Mouse (Mus musculus) spleen, adult 2 months (tissue): ENCODE measurements around the gene Pklr. TPM values are rescaled to one million over a fixed set of nuclear protein-coding genes. Genes with fewer than 3 reads are reported as not detected.
A peak's percentile ranks its signal among the peaks of the same experiment; 100 is the strongest.

Source experiments
- DNase-seq, 2 experiments: peaks; one replicate each; pipeline versions ENCODE4 v3.0.0 to v3.0.0-alpha.2; 2012 to 2021; ENCODE audit warnings: low spot score in 2 of 2, low read depth in 1 of 2
- H3K27ac ChIP-seq: fragments of 200-500 bp; 2 replicates; pipeline ENCODE4 v1.5.1; 2012; ENCODE audit warnings: low read length, inconsistent platforms; ENCODE audit not compliant: insufficient read depth
- H3K27me3 ChIP-seq: fragments of 200-500 bp; 2 replicates; pipeline ENCODE4 v1.6.1; 2012; ENCODE audit warnings: mild to moderate bottlenecking, moderate library complexity, low read length, inconsistent platforms; ENCODE audit not compliant: control insufficient read depth, insufficient read depth
- H3K36me3 ChIP-seq: fragments of 200-500 bp; 2 replicates; pipeline ENCODE4 v1.6.1; 2012; ENCODE audit warnings: mild to moderate bottlenecking, low read length, inconsistent platforms; ENCODE audit not compliant: control insufficient read depth, insufficient read depth
- H3K4me1 ChIP-seq: fragments of 200-500 bp; 2 replicates; pipeline ENCODE4 v1.6.1; 2011; ENCODE audit warnings: inconsistent platforms; ENCODE audit not compliant: control insufficient read depth, insufficient read depth, insufficient read length
- H3K4me3 ChIP-seq: fragments of 200-500 bp; 2 replicates; pipeline ENCODE4 v1.5.1; 2011; ENCODE audit warnings: mild to moderate bottlenecking, inconsistent platforms; ENCODE audit not compliant: insufficient read depth, insufficient read length; ENCODE audit errors: extremely low read depth
- CTCF ChIP-seq: fragments of 200-500 bp; IDR thresholded peaks from 2 replicates; pipeline ENCODE4 v1.5.1; 2011; ENCODE audit warnings: mild to moderate bottlenecking, inconsistent platforms; ENCODE audit not compliant: insufficient read depth, insufficient read length, insufficient replicate concordance; ENCODE audit errors: extremely low read depth
- POLR2A ChIP-seq: fragments of 200-500 bp; IDR thresholded peaks from 2 replicates; pipeline ENCODE4 v1.6.1; 2011; ENCODE audit warnings: low read depth, low read length, inconsistent platforms
- WGBS: fragments of 180-500 bp; shearing (Covaris S2); methylation state at CpG from one replicate; pipeline ENCODE4 v1.1.7; 2018; 5-methylcytosine and 5-hydroxymethylcytosine counted together
- polyA plus RNA-seq: library from polyadenylated mRNA; depleted of rRNA; stranded (reverse); fragments of >200 nt; gene quantifications from 2 replicates; pipeline ENCODE4 v1.2.3, GENCODE M21; 2012

Pklr gene
- polyA plus RNA-seq, 1 experiment: 10.2 TPM

DNA sequence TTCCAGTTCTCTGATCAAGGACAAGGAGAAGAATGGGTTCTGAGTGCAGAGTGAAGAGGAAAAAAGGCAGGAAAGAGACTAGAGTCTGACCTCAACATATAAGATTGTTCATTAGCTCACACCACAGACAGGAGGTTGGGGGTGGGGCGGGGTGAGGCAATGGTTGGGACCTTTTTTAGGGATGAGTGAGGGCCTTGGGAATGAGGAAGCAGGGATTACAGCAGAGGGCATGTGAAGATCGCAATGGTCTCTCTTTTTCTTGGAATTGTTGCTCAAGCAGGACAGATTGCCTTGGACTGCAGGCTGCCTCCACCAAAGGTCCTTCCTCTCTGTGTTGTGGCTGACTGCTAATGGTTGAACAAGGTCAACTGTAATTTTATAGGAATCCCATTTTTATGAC lies 12.6 kb upstream of the Pklr start:
- Histone ChIP-seq H3K27ac (no peak overlapping the region), H3K27me3 (no peaks in the 10 kb centered on the region), H3K4me1 (no peaks in the 10 kb centered on the region), H3K4me3 (no peak overlapping the region), H3K36me3 (no peaks in the 10 kb centered on the region)
- no peak for TF ChIP-seq POLR2A
- TF ChIP-seq CTCF: no peak
- no peak for DNase-seq
- 74% methylated on average over 2 of the region's 2 CpGs for WGBS

DNA sequence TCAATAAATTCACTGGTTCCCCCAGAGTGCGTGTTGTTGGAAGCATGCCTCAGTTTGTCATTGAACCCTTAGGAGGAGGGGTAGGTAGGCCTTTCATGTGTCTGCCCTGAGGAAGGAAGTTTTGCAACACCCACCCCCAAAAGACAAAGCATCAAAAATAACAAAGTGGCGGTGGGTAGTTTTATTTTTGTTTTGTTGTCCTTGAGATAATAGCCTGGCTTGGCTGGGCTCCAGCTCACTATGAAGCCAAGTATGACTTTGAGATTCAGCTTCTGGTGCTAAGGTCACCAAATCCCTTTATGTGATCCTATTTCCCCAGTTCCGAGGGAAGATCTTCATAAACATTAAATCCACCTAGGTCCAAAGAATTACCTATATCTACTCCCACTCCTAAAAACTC lies 11.7 kb upstream of the Pklr start:
- DNase-seq: no peak
- Histone ChIP-seq H3K4me1 (no peaks in the 10 kb centered on the region), H3K27me3 (no peaks in the 10 kb centered on the region), H3K27ac (no peak overlapping the region), H3K4me3 (no peak overlapping the region), H3K36me3 (no peaks in the 10 kb centered on the region)
- 70% methylated on average over 3 of the region's 3 CpGs for WGBS
- TF ChIP-seq POLR2A: no peak
- no peak for TF ChIP-seq CTCF

DNA sequence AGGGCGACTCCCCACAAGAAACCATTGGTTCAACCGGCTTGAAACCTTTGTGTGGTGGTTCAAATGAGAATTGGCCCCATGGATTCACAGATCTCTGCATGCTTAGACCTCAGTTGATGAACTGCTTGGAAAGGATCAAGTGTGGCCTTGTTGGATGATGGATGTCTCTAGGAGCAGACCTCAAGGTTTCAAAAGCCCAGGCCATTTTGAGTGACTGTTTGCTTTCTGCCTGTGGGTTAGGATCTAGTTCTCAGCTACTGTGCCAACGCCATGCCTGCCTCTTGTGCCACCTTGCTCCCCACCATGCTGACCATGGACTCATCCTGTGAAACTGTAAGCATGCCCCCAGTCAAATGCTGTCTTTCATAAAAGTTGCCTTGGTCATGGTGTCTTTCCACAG lies 10.0 kb upstream of the Pklr start:
- Histone ChIP-seq H3K36me3 (no peaks in the 10 kb centered on the region), H3K27ac (no peak overlapping the region), H3K4me1 (no peaks in the 10 kb centered on the region), H3K27me3 (no peaks in the 10 kb centered on the region), H3K4me3 (no peak overlapping the region)
- 93% methylated on average over 3 of the region's 3 CpGs for WGBS
- no peak for TF ChIP-seq CTCF
- TF ChIP-seq POLR2A: no peak
- no peak for DNase-seq

DNA sequence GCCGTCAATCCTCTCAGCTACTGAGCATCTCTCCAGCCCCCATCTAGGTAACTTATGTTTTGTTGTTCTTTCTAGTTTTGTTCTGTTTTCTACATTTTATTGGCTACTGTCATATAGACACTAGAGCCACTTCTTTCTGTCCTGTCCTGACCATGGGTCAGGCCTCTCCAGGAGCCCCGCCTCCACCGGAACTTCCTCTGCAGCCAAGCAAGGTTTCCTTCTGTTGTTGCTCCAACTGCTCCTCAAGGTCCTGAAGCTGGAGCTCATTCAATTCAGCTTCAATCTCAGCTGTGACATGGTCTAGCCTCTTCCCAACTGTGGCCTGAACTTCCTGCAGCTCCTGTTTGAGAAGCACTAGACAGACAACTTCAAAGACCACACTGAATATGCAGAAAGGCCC lies 6.0 kb upstream of the Pklr start:
- DNase-seq: no peak
- no peak overlapping the region for H3K27ac ChIP-seq
- no peaks in the 10 kb centered on the region for H3K27me3 ChIP-seq
- H3K4me3 ChIP-seq: no peak overlapping the region
- 92% methylated on average over 3 of the region's 3 CpGs for WGBS
- TF ChIP-seq CTCF (no peak), POLR2A (no peak)
- no peaks in the 10 kb centered on the region for H3K4me1 ChIP-seq
- H3K36me3 ChIP-seq: no peaks in the 10 kb centered on the region

DNA sequence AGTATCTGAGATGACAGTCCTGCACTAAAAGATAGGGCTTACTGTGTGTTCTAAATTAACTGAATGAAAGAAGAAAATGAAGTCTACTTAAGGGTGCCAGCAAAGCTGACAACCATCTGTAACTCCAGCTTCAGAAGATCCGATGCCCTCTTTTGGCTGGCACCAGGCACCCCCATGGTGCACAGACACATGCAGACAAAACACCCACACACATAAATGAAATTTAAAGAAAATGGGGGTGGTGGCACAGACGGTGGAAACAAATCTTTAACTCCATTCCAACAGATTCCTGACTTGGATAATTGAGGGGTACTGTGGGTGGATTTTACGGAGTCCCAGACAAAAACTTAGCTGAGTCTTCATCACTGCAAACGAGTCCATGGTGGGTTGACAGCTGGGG lies 4.1 kb upstream of the Pklr start:
- TF ChIP-seq CTCF (no peak), POLR2A (no peak)
- H3K27me3 ChIP-seq: no peaks in the 10 kb centered on the region
- 57% methylated on average over 4 of the region's 4 CpGs for WGBS
- no peak overlapping the region for H3K27ac ChIP-seq
- no peaks in the 10 kb centered on the region for H3K36me3 ChIP-seq
- no peak overlapping the region for H3K4me3 ChIP-seq
- no peaks in the 10 kb centered on the region for H3K4me1 ChIP-seq
- no peak for DNase-seq

DNA sequence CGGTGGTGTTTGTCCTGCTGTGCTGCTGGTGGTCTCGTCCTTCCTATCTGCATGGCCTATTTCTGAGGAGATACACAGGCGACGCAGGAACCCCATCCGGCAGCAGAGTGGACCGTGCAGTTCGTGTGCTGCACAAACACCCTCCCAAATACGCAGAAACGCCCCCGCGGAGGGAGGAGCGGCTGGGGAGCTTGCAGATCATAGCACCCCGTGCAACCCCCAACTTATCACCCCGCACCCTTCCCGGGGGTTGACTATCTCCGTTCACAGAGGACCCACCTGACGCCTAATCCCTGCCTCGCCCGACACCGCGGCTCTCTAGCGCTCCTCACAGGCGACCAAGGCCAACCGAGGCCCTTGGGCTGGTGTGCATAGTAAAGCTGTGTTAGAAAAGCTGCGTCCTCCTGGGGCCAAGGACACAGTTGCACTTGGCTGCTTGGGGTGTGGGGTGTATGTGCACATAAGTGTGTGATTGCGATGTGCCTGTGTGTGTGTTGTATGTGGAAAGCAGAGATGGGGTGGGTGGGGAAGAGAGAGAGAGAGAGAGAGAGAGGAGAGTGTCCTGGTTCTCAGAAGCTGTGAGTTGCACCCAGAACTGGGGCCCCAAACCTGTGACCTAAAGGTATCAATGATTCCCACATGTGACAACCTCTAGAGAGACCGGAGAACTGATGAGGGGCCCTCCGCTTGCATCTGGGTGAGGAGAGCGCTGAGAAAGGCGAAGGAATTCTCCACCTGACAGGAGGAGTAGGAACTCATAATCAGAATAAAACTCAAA lies 3.5 kb upstream of the Pklr start:
- no peak for DNase-seq
- TF ChIP-seq POLR2A: no peak
- peak; percentile 10; the same call in 1 of the 2 replicates for TF ChIP-seq CTCF
- Histone ChIP-seq H3K4me3 (no peak overlapping the region), H3K27ac (no peak overlapping the region), H3K4me1 (no peaks in the 10 kb centered on the region), H3K27me3 (no peaks in the 10 kb centered on the region), H3K36me3 (no peaks in the 10 kb centered on the region)
- WGBS: 20% methylated on average over 30 of the region's 30 CpGs

DNA sequence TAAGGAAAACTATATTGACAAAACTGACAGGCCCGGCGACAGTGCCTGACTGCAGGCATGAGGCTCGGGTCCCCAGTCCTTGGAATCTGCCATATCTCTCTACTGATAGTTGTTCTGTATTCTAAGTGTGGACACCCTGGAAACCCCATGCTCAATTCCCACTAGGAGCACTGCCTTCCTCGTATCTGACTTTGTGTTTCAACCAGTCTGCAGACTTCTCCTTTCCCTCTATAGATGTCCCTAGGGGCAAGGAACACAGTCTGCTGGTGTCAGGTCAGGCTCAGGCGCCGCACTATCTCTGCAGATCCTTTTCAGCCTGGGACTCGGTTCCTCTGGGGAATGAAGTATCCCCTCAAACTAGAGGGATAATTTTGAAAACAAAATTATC lies 2.9 kb upstream of the Pklr start:
- DNase-seq: no peak
- H3K4me3 ChIP-seq: no peak overlapping the region
- no peaks in the 10 kb centered on the region for H3K27me3 ChIP-seq
- no peaks in the 10 kb centered on the region for H3K36me3 ChIP-seq
- no peak for TF ChIP-seq POLR2A
- TF ChIP-seq CTCF: no peak
- H3K4me1 ChIP-seq: no peaks in the 10 kb centered on the region
- 81% methylated on average over 7 of the region's 7 CpGs for WGBS
- H3K27ac ChIP-seq: no peak overlapping the region
